Mouse (Mus musculus): ENCODE measurements around the gene Fer1l5. TPM values are rescaled to one million over a fixed set of nuclear protein-coding genes. Genes with fewer than 3 reads are reported as not detected.

The Fer1l5 gene
- total RNA-seq, 2 experiments from 2014 or later = 0.70 to 0.99 TPM

Small RNA genes within 50 kb of the gene (microRNA-seq; reads per million reads assigned to microRNA genes)
- 1.1 reads per million for gene Mir6898

Other genes with a start within 250 kb of the Fer1l5 start
- gene Uggt1, start 127.6 kb upstream of the Fer1l5 start, total RNA-seq (2021) = 10 to 100 TPM; 53.6 to 61.0 TPM
- gene Neurl3, start 97.6 kb upstream of the Fer1l5 start, total RNA-seq (2021) = 10 to 100 TPM in 1 of 2 experiments, 1 to 10 TPM in 1; 8.0 to 10.4 TPM
- 1 to 10 TPM; 6.0 to 8.4 TPM for gene Arid5a, start 64.6 kb upstream of the Fer1l5 start, total RNA-seq (2021)
- gene Kansl3, start 3.1 kb upstream of the Fer1l5 start, total RNA-seq (2021) = 100 to 1,000 TPM; 107 to 113 TPM
- gene Lman2l, start 73.0 kb downstream of the Fer1l5 start, total RNA-seq (2021) = 10 to 100 TPM; 25.3 to 31.2 TPM
- 1 to 10 TPM; 4.3 to 5.2 TPM for gene Cnnm4, start 99.3 kb downstream of the Fer1l5 start, total RNA-seq (2021)
- gene Cnnm3, start 139.6 kb downstream of the Fer1l5 start, total RNA-seq (2021) = 10 to 100 TPM; 44.1 to 45.1 TPM
- 10 to 100 TPM; 20.7 to 22.9 TPM for gene Ankrd23, start 164.6 kb downstream of the Fer1l5 start, total RNA-seq (2021)
- gene Gm42417, start 167.1 kb downstream of the Fer1l5 start, total RNA-seq (2021) = not detected
- gene Ankrd39, start 175.2 kb downstream of the Fer1l5 start, total RNA-seq (2021) = 10 to 100 TPM; 19.8 to 23.1 TPM
- gene Sema4c, start 186.1 kb downstream of the Fer1l5 start, total RNA-seq (2021) = 10 to 100 TPM; 44.0 to 57.6 TPM

All from adrenal gland, postnatal 4 days (tissue).